Mouse (Mus musculus) limb, embryonic 15.5 days (tissue): ENCODE data around the gene S100pbp. TPM values are rescaled to one million over a fixed set of nuclear protein-coding genes. Genes with fewer than 3 reads are reported as not detected.

Experiments
- ATAC-seq: fragments of 200-750 bp; cut with Nextera tagmentation; 2 replicates; pipeline ENCODE4 v1.8.0; 2017; ENCODE audit warnings: low read depth, moderate TSS enrichment; ENCODE audit not compliant: insufficient number of reproducible peaks, low FRiP score, low TSS enrichment
- H3K27ac ChIP-seq: fragments of 300-500 bp; sonication (generic); 2 replicates; pipeline ENCODE4 v1.5.1; 2015; ENCODE audit warnings: moderate library complexity, mild to moderate bottlenecking, inconsistent platforms
- H3K27me3 ChIP-seq: fragments of 300-500 bp; sonication (generic); 2 replicates; pipeline ENCODE4 v1.6.1; 2015; ENCODE audit warnings: inconsistent platforms
- H3K36me3 ChIP-seq: fragments of 300-500 bp; sonication (generic); 2 replicates; pipeline ENCODE4 v1.6.1; 2015; ENCODE audit warnings: inconsistent platforms
- H3K4me1 ChIP-seq: fragments of 300-500 bp; sonication (generic); 2 replicates; pipeline ENCODE4 v1.6.1; 2015; ENCODE audit warnings: inconsistent platforms
- H3K4me2 ChIP-seq: fragments of 300-500 bp; sonication (generic); 2 replicates; pipeline ENCODE4 v1.6.1; 2015; ENCODE audit warnings: mild to moderate bottlenecking, inconsistent platforms
- H3K4me3 ChIP-seq: fragments of 300-500 bp; sonication (generic); 2 replicates; pipeline ENCODE4 v1.5.1; 2015; ENCODE audit warnings: mild to moderate bottlenecking, inconsistent platforms
- H3K9ac ChIP-seq: fragments of 300-500 bp; sonication (generic); 2 replicates; pipeline ENCODE4 v1.6.1; 2015; ENCODE audit warnings: inconsistent platforms
- H3K9me3 ChIP-seq: fragments of 300-500 bp; sonication (generic); 2 replicates; pipeline ENCODE4 v1.6.1; 2016; ENCODE audit warnings: inconsistent platforms
- WGBS: fragments of 180-500 bp; shearing (Covaris S2); methylation state at CpG from one replicate; pipeline ENCODE4 v1.1.7; 2015; 5-methylcytosine and 5-hydroxymethylcytosine counted together
- polyA plus RNA-seq: library from polyadenylated mRNA; unstranded; fragments of >200 nt; fragmentation: Nextera tagmentation; extraction: Ambion mirVana; gene quantifications from 2 replicates; pipeline ENCODE4 v1.2.1, GENCODE M21; 2015

The S100pbp gene
- polyA plus RNA-seq, 1 experiment from 2014 or later = 18.8 TPM

DNA sequence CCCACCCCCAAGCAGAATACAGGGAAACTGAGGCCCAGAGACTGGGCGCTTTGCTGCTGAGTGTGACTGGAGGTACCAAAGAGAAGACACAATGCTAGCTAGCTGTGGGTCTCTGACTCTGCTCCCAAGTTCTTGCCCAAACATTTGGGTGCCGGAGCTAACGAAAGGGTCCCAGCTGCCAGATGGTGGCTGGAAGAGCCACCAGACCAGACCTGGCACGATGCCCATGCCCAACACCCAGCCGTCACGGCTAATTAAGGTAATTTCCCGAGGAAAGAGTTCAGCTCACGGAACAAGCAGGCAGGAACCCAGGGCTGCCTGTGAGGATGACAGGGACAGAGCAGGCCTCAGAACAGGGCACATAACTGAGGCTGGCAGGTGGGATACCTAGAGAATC lies 38.5 kb upstream of the S100pbp start:
- H3K9ac ChIP-seq = no peak overlapping the region

GRCm38 (mm10) chr4:129227170-129227984 lies 37.9 kb upstream of the S100pbp start:
- Histone ChIP-seq H3K4me2 (peak overlapping the region; percentile 42), H3K4me1 (peaks cover 69% of the 10 kb centered on the region), H3K9me3 (no peaks in the 10 kb centered on the region), H3K4me3 (peak overlapping the region; percentile 19), H3K27ac (peak overlapping the region; percentile 60; the same call in 1 of the 2 replicates), H3K27me3 (no peaks in the 10 kb centered on the region), H3K36me3 (peaks cover 26% of the 10 kb centered on the region), H3K9ac (no peak overlapping the region)
- no peak for ATAC-seq
- WGBS = 12% methylated on average over 22 of the region's 22 CpGs

More for the DNA sequence above, 38.5 kb upstream of the S100pbp start:
- peak overlapping the region; percentile 19; the same call in 1 of the 2 replicates for H3K4me3 ChIP-seq
- 16% methylated on average over 8 of the region's 8 CpGs for WGBS
- peaks cover 20% of the 10 kb centered on the region for H3K36me3 ChIP-seq
- peak overlapping the region; percentile 23; the same call in 1 of the 2 replicates for H3K27ac ChIP-seq
- no peaks in the 10 kb centered on the region for H3K27me3 ChIP-seq
- peak overlapping the region; percentile 42 for H3K4me2 ChIP-seq
- no peak for ATAC-seq
- H3K9me3 ChIP-seq = no peaks in the 10 kb centered on the region
- peaks cover 69% of the 10 kb centered on the region for H3K4me1 ChIP-seq

- Histone ChIP-seq H3K9me3 (no peaks in the 10 kb centered on the region), H3K36me3 (peaks cover 35% of the 10 kb centered on the region), H3K4me3 (peak overlapping the region; percentile 19), H3K27me3 (no peaks in the 10 kb centered on the region), H3K27ac (peak overlapping the region; percentile 60), H3K9ac (no peak overlapping the region), H3K4me2 (peak overlapping the region; percentile 42), H3K4me1 (peaks cover 67% of the 10 kb centered on the region)
- no peak for ATAC-seq
- WGBS = 12% methylated on average over 5 of the region's 5 CpGs
Measured at GRCm38 (mm10) chr4:129226441-129226963, 37.0 kb upstream of the S100pbp start.

- no peak overlapping the region for H3K9ac ChIP-seq
- peaks cover 70% of the 10 kb centered on the region for H3K4me1 ChIP-seq
- ATAC-seq = no peak
- 87% methylated on average over 12 of the region's 12 CpGs for WGBS
- peaks cover 46% of the 10 kb centered on the region for H3K36me3 ChIP-seq
- no peak overlapping the region for H3K27ac ChIP-seq
- no peaks in the 10 kb centered on the region for H3K9me3 ChIP-seq
- H3K4me2 ChIP-seq = no peak overlapping the region
- H3K4me3 ChIP-seq = no peak overlapping the region
- no peaks in the 10 kb centered on the region for H3K27me3 ChIP-seq
Measured at GRCm38 (mm10) chr4:129225315-129225714, 35.8 kb upstream of the S100pbp start.

GRCm38 (mm10) chr4:129223421-129224281 lies 34.1 kb upstream of the S100pbp start:
- 43% methylated on average over 55 of the region's 55 CpGs for WGBS
- Histone ChIP-seq H3K27ac (no peak overlapping the region), H3K4me1 (peaks cover 81% of the 10 kb centered on the region), H3K9ac (no peak overlapping the region), H3K27me3 (no peaks in the 10 kb centered on the region), H3K4me3 (peak overlapping the region; percentile 9; the same call in 1 of the 2 replicates), H3K9me3 (no peaks in the 10 kb centered on the region), H3K36me3 (peaks cover 60% of the 10 kb centered on the region), H3K4me2 (peak overlapping the region; percentile 33; the same call in 1 of the 2 replicates)
- ATAC-seq = no peak

GRCm38 (mm10) chr4:129222019-129222925 lies 32.7 kb upstream of the S100pbp start:
- H3K36me3 ChIP-seq = peaks cover 73% of the 10 kb centered on the region
- no peak overlapping the region for H3K9ac ChIP-seq
- no peak for ATAC-seq
- H3K27me3 ChIP-seq = no peaks in the 10 kb centered on the region
- no peak overlapping the region for H3K4me2 ChIP-seq
- no peak overlapping the region for H3K4me3 ChIP-seq
- no peaks in the 10 kb centered on the region for H3K9me3 ChIP-seq
- H3K27ac ChIP-seq = no peak overlapping the region
- 75% methylated on average over 31 of the region's 31 CpGs for WGBS
- H3K4me1 ChIP-seq = peaks cover 77% of the 10 kb centered on the region

- no peak overlapping the region for H3K27ac ChIP-seq
- no peaks in the 10 kb centered on the region for H3K9me3 ChIP-seq
- no peak overlapping the region for H3K4me3 ChIP-seq
- peaks cover 68% of the 10 kb centered on the region for H3K4me1 ChIP-seq
- no peak overlapping the region for H3K9ac ChIP-seq
- WGBS = 76% methylated on average over 23 of the region's 23 CpGs
- no peak for ATAC-seq
- peaks cover 82% of the 10 kb centered on the region for H3K36me3 ChIP-seq
- H3K4me2 ChIP-seq = no peak overlapping the region
- no peaks in the 10 kb centered on the region for H3K27me3 ChIP-seq
Measured at GRCm38 (mm10) chr4:129221097-129222010, 31.8 kb upstream of the S100pbp start.

- Histone ChIP-seq H3K27ac (peak overlapping the region; percentile 13; the same call in 1 of the 2 replicates), H3K4me3 (no peak overlapping the region), H3K4me1 (peaks cover 61% of the 10 kb centered on the region), H3K4me2 (no peak overlapping the region), H3K9me3 (no peaks in the 10 kb centered on the region), H3K27me3 (no peaks in the 10 kb centered on the region), H3K9ac (no peak overlapping the region), H3K36me3 (peaks cover 87% of the 10 kb centered on the region)
- WGBS = 64% methylated on average over 7 of the region's 7 CpGs
- ATAC-seq = no peak
Measured at GRCm38 (mm10) chr4:129220376-129221089, 31.0 kb upstream of the S100pbp start.

GRCm38 (mm10) chr4:129219198-129219597 lies 29.7 kb upstream of the S100pbp start:
- Histone ChIP-seq H3K27ac (peak overlapping the region; percentile 86), H3K9ac (no peak overlapping the region), H3K4me2 (no peak overlapping the region), H3K4me1 (peaks cover 55% of the 10 kb centered on the region), H3K4me3 (no peak overlapping the region), H3K9me3 (no peaks in the 10 kb centered on the region), H3K36me3 (peaks cover 92% of the 10 kb centered on the region), H3K27me3 (no peaks in the 10 kb centered on the region)
- 55% methylated on average over 10 of the region's 10 CpGs for WGBS
- ATAC-seq = no peak
